Comparison of ENCODE assay signal across 8 mouse cellular contexts in the genomic region with DNA sequence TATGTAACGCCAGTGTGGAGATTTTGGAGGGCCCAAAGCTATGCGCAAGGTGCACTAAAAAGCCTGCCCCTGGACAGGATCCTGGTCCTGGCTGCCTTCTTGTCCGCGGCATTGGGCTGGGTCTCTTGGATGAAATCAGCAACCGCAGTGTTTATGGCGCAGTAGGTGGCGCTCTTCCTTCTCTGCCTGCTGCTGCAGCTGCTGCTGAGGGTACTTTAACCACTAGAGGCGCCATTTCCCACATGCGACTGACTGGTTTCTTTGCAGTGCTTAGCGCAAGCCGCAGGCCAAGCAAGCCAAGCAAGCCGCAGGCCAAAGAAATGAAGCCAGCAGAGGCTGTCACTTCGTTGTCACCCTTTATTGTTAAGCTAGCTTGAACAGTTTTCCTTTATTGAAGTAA. TPM values are rescaled to one million over a fixed set of nuclear protein-coding genes. Genes with fewer than 3 reads are reported as not detected.
DNase-seq lines count a peak whose midpoint lies in the region; ATAC-seq lines count a peak whose summit lies in the region.

No protein-coding gene starts in this region.

- peak overlapping the region; percentile 96 for H3K4me2 ChIP-seq in hindbrain, embryonic 15.5 days

- no peaks in the 10 kb centered on the region for H3K27me3 ChIP-seq in hindbrain, embryonic 15.5 days

- peaks cover 34% of the 10 kb centered on the region for H3K4me1 ChIP-seq in hindbrain, embryonic 15.5 days (replicated peaks)

- peaks cover 39% of the 10 kb centered on the region for H3K36me3 ChIP-seq in hindbrain, embryonic 15.5 days

- 0 out of 2 replicates have a peak, but pooled peaks have one; percentile 49 for ATAC-seq in hindbrain, embryonic 15.5 days (ENCODE audit: low FRiP score, low read depth)

- 0 out of 2 replicates have a peak overlapping the region, but pooled peaks have one; percentile 28 for H3K27ac ChIP-seq in hindbrain, embryonic 15.5 days (replicated peaks)

- WGBS in hindbrain, embryonic 15.5 days: under 1% methylated on average over 13 of the region's 13 CpGs

- no peaks in the 10 kb centered on the region for H3K9me3 ChIP-seq in hindbrain, embryonic 15.5 days

- peak overlapping the region; percentile 100 for H3K4me3 ChIP-seq in hindbrain, embryonic 15.5 days

- DNase-seq in WW6 (ENCODE audit: low read depth, low spot score): peak; percentile 89
- peak; percentile 93 to 98 for DNase-seq in cerebellum, postnatal 36 days
- peak; percentile 93 to 98 for DNase-seq in frontal cortex, postnatal 36 days (ENCODE audit: low spot score in 2 of 2)
- DNase-seq in left cerebral cortex, adult 18-20 months (ENCODE audit: low spot score in 2 of 2): peak; percentile 96 to 97
- peak; percentile 93 to 95 for DNase-seq in lung, postnatal 4 days
- peak; percentile 97 for DNase-seq in retina, postnatal 1 day
- peak; percentile 92 for DNase-seq in thymus, postnatal 4 days

- H3K9ac ChIP-seq in hindbrain, embryonic 15.5 days: peak overlapping the region; percentile 100

RNA-seq across cellular contexts. Expression of gene Calm1, which starts 2.6 kb away (rescaled TPM):
- polyA plus RNA-seq in hindbrain, embryonic 15.5 days (2015; fragmentation: Nextera tagmentation; extraction: Ambion mirVana): 2,617 and 2,778 TPM in 2 replicates
- 1,000 to 10,000 TPM; 2,232 to 2,307 TPM for total RNA-seq in left cerebral cortex, adult 18-20 months (2021)

RNA-seq across cellular contexts. Expression of gene Nrde2, which starts 42.4 kb away (rescaled TPM):
- 12.5 and 13.4 TPM in 2 replicates for polyA plus RNA-seq in hindbrain, embryonic 15.5 days (2015; fragmentation: Nextera tagmentation; extraction: Ambion mirVana)
- 10 to 100 TPM; 16.9 to 17.7 TPM for total RNA-seq in left cerebral cortex, adult 18-20 months (2021)

Comparison
In these comparisons a context has a peak if more than half of its experiments do, and no peak if none do; other contexts are left out.
1. Peak in every context shown above with its lines: DNase-seq, ATAC-seq, H3K4me3 ChIP-seq and H3K27ac ChIP-seq.